Mouse (Mus musculus): ENCODE measurements around the gene Pkmyt1.

Pkmyt1 gene

GRCm38 (mm10) chr17:23721886-23722285, 4.2 kb upstream of the Pkmyt1 start:
- DNase-seq (ENCODE audit: low read depth in 2 of 2, low spot score in 2 of 2), result no peak

GRCm38 (mm10) chr17:23722376-23723125, 3.6 kb upstream of the Pkmyt1 start, which contains the start of gene 1520401A03Rik:
1520401A03Rik (minus strand) TSS chr17:23722783.
- DNase-seq (ENCODE audit: low read depth in 2 of 2, low spot score in 2 of 2), result no peak

- DNase-seq (ENCODE audit: low read depth in 2 of 2, low spot score in 2 of 2), result no peak
Measured at GRCm38 (mm10) chr17:23725477-23725876, 659 bp upstream of the Pkmyt1 start.

GRCm38 (mm10) chr17:23726758-23727142, 614 bp downstream of the Pkmyt1 start:
- no peak for DNase-seq (ENCODE audit: low read depth in 2 of 2, low spot score in 2 of 2)

- DNase-seq (ENCODE audit: low read depth in 2 of 2, low spot score in 2 of 2), result no peak
Measured at GRCm38 (mm10) chr17:23730441-23730840, 4.3 kb downstream of the Pkmyt1 start.

DNA sequence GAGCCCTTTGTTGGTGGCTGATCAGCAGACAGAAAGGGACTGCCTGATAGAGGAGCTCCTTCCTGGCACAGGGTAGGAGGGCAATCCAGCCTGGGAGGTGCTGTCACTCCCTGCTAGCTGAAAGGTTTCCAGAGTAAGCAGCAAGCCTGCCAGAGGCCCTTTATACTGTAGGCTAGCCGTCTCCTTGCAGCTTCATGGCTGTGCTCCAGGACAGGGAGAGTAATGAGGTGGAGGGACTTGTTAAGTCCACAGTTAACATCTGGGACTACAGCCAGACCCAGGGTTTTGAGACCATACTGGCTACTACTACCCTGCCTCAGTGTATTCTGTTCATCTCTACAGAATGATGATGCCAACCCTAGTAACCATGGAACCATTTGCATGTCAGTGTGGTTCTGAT, 8.2 kb downstream of the Pkmyt1 start:
- DNase-seq (ENCODE audit: low read depth in 2 of 2, low spot score in 2 of 2), result no peak

GRCm38 (mm10) chr17:23737493-23738445, 11.6 kb downstream of the Pkmyt1 start:
- no peak for DNase-seq (ENCODE audit: low read depth in 2 of 2, low spot score in 2 of 2)

DNA sequence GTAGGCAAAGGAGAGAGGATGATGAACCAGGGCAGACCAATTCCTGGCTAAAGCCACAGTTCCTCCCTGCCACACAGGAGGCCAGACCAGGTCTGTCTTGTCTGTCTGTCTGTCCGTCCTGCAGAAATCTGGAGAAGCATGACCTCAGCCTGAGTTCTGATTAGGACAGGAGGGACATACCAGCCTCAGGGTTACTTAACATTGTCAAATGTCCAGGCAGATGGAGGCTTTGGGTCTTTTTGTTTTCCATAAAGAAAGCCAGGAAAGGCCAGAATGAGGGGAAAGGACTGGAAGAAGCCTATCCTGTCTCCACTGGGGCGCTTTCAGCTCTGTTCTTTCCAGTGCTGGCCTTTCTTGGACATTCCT, 12.7 kb downstream of the Pkmyt1 start:
- no peak for DNase-seq (ENCODE audit: low read depth in 2 of 2, low spot score in 2 of 2)

- no peak for DNase-seq (ENCODE audit: low read depth in 2 of 2, low spot score in 2 of 2)
Measured at GRCm38 (mm10) chr17:23739202-23740135, 13.3 kb downstream of the Pkmyt1 start.

- DNase-seq (ENCODE audit: low read depth in 2 of 2, low spot score in 2 of 2), result peak; percentile 57 to 69
Measured at GRCm38 (mm10) chr17:23740136-23740584, 14.0 kb downstream of the Pkmyt1 start.

DNA sequence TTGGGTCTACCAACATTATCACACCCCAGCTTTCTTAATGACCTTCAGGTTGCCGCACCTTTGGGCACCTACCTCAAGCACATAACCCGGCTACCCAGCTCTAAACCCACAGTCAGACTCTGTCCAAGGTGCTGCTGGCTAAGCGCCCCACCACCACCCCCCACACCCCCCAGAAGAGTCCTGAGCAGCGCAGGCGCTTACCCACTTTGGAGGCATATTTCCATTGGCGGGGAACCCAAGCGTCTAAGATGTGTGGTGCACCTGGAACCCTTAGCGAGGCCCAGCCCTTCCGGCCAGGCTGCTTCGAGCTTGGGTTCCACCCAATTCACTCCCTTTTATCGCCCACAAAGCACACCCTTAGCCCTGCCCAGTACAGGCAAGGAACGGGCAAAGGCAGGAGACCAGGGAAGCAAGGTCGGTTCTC, 14.5 kb downstream of the Pkmyt1 start, which contains the start of gene Paqr4:
TSS of gene Paqr4 (minus strand) at position 270 of the 424 bp plus-strand sequence.
- DNase-seq (ENCODE audit: low read depth in 2 of 2, low spot score in 2 of 2), result no peak

DNA sequence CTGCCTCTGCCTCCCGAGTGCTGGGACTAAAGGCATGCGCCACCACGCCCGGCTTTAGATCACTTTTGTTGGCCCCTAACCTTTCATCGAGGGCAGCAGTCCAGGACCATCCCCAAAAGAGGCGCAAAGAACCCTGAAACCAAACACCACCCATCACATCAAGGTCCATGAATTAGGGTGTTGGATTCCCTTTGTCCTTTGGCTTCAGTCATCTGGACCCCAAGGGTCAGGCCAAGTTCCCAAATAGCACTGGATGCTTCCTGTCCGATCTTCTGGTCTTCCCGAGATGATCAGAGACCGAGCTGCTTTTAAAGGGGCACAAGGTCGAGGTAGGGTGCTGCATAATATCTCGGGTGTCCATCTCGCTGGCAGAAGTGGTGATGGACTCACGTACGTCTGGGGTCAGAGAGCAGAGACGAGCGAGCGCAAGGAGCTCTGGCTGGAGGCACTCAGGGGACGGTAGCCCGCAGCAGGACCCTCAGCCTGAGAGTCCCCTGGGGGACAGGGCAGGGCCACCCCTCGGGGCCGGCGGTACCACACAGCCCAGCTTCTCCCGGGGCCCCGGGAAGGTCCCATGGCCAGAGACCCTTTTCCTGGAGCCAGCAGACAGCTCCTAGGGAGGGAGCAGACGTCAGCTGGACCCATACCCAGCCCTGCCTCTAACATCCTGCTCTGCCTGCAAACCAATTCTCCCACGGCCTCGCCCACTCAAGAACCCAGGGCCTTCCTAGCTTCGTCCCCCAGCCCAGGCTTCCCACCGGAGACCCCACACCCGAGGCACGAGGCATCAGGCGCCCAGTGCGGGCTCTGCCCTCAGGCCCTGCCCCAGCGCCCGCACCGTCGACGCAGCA, 15.4 kb downstream of the Pkmyt1 start:
- DNase-seq (ENCODE audit: low read depth in 2 of 2, low spot score in 2 of 2), result no peak

DNA sequence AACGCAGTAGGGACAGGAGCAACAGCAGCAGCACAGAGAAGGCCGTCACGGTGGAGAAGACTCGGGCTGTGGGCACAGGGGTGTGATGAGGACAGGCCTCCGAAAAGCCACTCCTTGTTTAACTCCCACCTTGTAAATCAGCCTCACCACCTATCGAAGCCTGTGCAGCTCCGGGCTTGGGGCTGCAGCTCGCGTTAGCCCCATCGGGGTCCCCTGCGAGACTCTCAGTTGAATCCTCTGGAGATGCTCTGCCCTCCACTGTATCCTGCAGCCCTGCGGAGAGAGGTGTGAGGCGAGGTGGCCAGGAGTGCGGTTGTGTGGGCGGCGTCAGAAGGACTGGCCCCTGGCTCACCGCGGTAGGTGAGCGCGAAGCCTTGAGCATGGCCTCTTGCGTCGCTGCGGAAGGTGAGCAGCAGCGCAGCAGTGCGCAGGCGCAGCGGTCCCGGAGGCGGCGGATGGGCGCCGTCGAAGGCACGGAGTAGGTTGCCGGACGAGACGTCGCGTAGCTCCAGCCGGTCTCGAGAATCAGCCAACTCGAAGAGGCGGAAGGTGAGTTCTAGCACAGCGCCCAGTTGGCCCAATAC, 16.2 kb downstream of the Pkmyt1 start:
- peak; percentile 35 to 50 for DNase-seq (ENCODE audit: low read depth in 2 of 2, low spot score in 2 of 2)

DNA sequence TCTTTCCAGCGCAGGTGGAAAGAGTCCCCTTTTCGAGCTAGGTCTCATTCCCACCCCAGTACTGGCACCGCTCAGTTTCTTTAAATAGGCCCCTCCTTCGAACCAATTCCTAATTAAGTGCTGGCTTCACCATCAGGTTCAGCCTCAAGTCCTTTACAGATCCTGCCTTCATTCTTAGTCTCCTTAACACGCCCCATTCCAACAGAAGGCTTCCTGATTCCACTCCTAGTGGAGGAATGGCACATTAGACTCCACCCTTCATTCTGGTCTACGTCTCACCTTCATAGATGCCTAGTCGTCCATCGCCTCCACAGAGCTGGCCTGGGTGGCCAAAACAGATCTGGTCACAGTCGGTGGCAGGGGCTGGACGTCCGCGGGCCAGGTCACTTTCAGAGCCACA, 16.8 kb downstream of the Pkmyt1 start:
- no peak for DNase-seq (ENCODE audit: low read depth in 2 of 2, low spot score in 2 of 2)

- no peak for DNase-seq (ENCODE audit: low read depth in 2 of 2, low spot score in 2 of 2)
Measured at GRCm38 (mm10) chr17:23744076-23744475, 17.9 kb downstream of the Pkmyt1 start.

- DNase-seq (ENCODE audit: low read depth in 2 of 2, low spot score in 2 of 2), result no peak
Measured at GRCm38 (mm10) chr17:23744651-23745050, 18.5 kb downstream of the Pkmyt1 start.

GRCm38 (mm10) chr17:23745301-23746251, 19.4 kb downstream of the Pkmyt1 start, which contains the start of gene Kremen2:
Kremen2 (minus strand) TSS chr17:23745833.
- DNase-seq (ENCODE audit: low read depth in 2 of 2, low spot score in 2 of 2), result no peak

GRCm38 (mm10) chr17:23746311-23746710, 20.2 kb downstream of the Pkmyt1 start:
- no peak for DNase-seq (ENCODE audit: low read depth in 2 of 2, low spot score in 2 of 2)
